Mouse (Mus musculus): ENCODE results near the gene Gucy1b2. TPM values are rescaled to one million over a fixed set of nuclear protein-coding genes. Genes with fewer than 3 reads are reported as not detected.
A peak's percentile ranks its signal among the peaks of the same experiment; 100 is the strongest.

Gene Gucy1b2
- polyA plus RNA-seq, 1 experiment from 2014 or later: 0.41 TPM

- no peaks in the 10 kb centered on the region for H3K36me3 ChIP-seq (replicated peaks; ENCODE audit: control insufficient read depth, insufficient read depth)
- DNase-seq (ENCODE audit: low spot score) (no peak), ATAC-seq (ENCODE audit: low FRiP score) (no peak)
- H3K27ac ChIP-seq: no peak overlapping the region
- no peaks in the 10 kb centered on the region for H3K9me3 ChIP-seq (ENCODE audit: control insufficient read depth, low read length)
- H3K9ac ChIP-seq: no peak overlapping the region
- H3K4me3 ChIP-seq (replicated peaks; ENCODE audit: low read length): no peak overlapping the region
- H3K4me2 ChIP-seq (replicated peaks): no peak overlapping the region
- WGBS: 79% methylated on average over 11 of the region's 11 CpGs
- no peaks in the 10 kb centered on the region for H3K27me3 ChIP-seq (ENCODE audit: control insufficient read depth, insufficient read depth, low read length)
- peaks cover 10% of the 10 kb centered on the region; the same call in 1 of the 2 replicates for H3K4me1 ChIP-seq (replicated peaks; ENCODE audit: control insufficient read depth, insufficient read depth, low read length)
Measured at GRCm38 (mm10) chr14:62453276-62453675, 2.8 kb downstream of the Gucy1b2 start.

- no peak overlapping the region for H3K9ac ChIP-seq
- DNase-seq (ENCODE audit: low spot score): no peak
- H3K27ac ChIP-seq: no peak overlapping the region
- H3K4me3 ChIP-seq (replicated peaks; ENCODE audit: low read length): no peak overlapping the region
- no peaks in the 10 kb centered on the region for H3K36me3 ChIP-seq (replicated peaks; ENCODE audit: control insufficient read depth, insufficient read depth)
- ATAC-seq (ENCODE audit: low FRiP score): no peak
- H3K9me3 ChIP-seq (ENCODE audit: control insufficient read depth, low read length): no peaks in the 10 kb centered on the region
- peaks cover 10% of the 10 kb centered on the region; the same call in 1 of the 2 replicates for H3K4me1 ChIP-seq (replicated peaks; ENCODE audit: control insufficient read depth, insufficient read depth, low read length)
- 96% methylated on average over 1 of the region's 1 CpGs for WGBS
- H3K27me3 ChIP-seq (ENCODE audit: control insufficient read depth, insufficient read depth, low read length): no peaks in the 10 kb centered on the region
- no peak overlapping the region for H3K4me2 ChIP-seq (replicated peaks)
Measured at GRCm38 (mm10) chr14:62450706-62451105, 5.4 kb downstream of the Gucy1b2 start.

GRCm38 (mm10) chr14:62447214-62447548 lies 8.9 kb downstream of the Gucy1b2 start:
- H3K4me1 ChIP-seq (replicated peaks; ENCODE audit: control insufficient read depth, insufficient read depth, low read length): no peaks in the 10 kb centered on the region
- no peak overlapping the region for H3K4me2 ChIP-seq (replicated peaks)
- H3K4me3 ChIP-seq (replicated peaks; ENCODE audit: low read length): no peak overlapping the region
- H3K36me3 ChIP-seq (replicated peaks; ENCODE audit: control insufficient read depth, insufficient read depth): no peaks in the 10 kb centered on the region
- ATAC-seq (ENCODE audit: low FRiP score) (peak; percentile 40; the same call in 1 of the 2 replicates), DNase-seq (ENCODE audit: low spot score) (no peak)
- H3K9me3 ChIP-seq (ENCODE audit: control insufficient read depth, low read length): no peaks in the 10 kb centered on the region
- no peak overlapping the region for H3K27ac ChIP-seq
- H3K27me3 ChIP-seq (ENCODE audit: control insufficient read depth, insufficient read depth, low read length): no peaks in the 10 kb centered on the region
- H3K9ac ChIP-seq: no peak overlapping the region
- WGBS: 70% methylated on average over 3 of the region's 3 CpGs

- no peak for DNase-seq (ENCODE audit: low spot score)
- Histone ChIP-seq H3K27ac (no peak overlapping the region), H3K4me2 (replicated peaks) (no peak overlapping the region), H3K36me3 (replicated peaks; ENCODE audit: control insufficient read depth, insufficient read depth) (no peaks in the 10 kb centered on the region), H3K9ac (no peak overlapping the region), H3K4me1 (replicated peaks; ENCODE audit: control insufficient read depth, insufficient read depth, low read length) (no peaks in the 10 kb centered on the region), H3K27me3 (ENCODE audit: control insufficient read depth, insufficient read depth, low read length) (no peaks in the 10 kb centered on the region), H3K4me3 (replicated peaks; ENCODE audit: low read length) (no peak overlapping the region), H3K9me3 (ENCODE audit: control insufficient read depth, low read length) (no peaks in the 10 kb centered on the region)
- ATAC-seq (ENCODE audit: low FRiP score): no peak; the same call in none of the 2 replicates
- WGBS: 58% methylated on average over 7 of the region's 7 CpGs
Measured at GRCm38 (mm10) chr14:62446385-62447213, 9.5 kb downstream of the Gucy1b2 start.

GRCm38 (mm10) chr14:62443840-62444430 lies 12.2 kb downstream of the Gucy1b2 start:
- H3K9me3 ChIP-seq (ENCODE audit: control insufficient read depth, low read length): no peaks in the 10 kb centered on the region
- H3K4me3 ChIP-seq (replicated peaks; ENCODE audit: low read length): no peak overlapping the region
- H3K27ac ChIP-seq: no peak overlapping the region
- no peaks in the 10 kb centered on the region for H3K36me3 ChIP-seq (replicated peaks; ENCODE audit: control insufficient read depth, insufficient read depth)
- 87% methylated on average over 6 of the region's 6 CpGs for WGBS
- ATAC-seq (ENCODE audit: low FRiP score): no peak
- no peaks in the 10 kb centered on the region for H3K27me3 ChIP-seq (ENCODE audit: control insufficient read depth, insufficient read depth, low read length)
- no peak for DNase-seq (ENCODE audit: low spot score)
- H3K4me1 ChIP-seq (replicated peaks; ENCODE audit: control insufficient read depth, insufficient read depth, low read length): no peaks in the 10 kb centered on the region
- no peak overlapping the region for H3K9ac ChIP-seq
- H3K4me2 ChIP-seq (replicated peaks): no peak overlapping the region

- no peak for ATAC-seq (ENCODE audit: low FRiP score)
- WGBS: 74% methylated on average over 1 of the region's 1 CpGs
Measured at GRCm38 (mm10) chr14:62442971-62443370, 13.1 kb downstream of the Gucy1b2 start.

GRCm38 (mm10) chr14:62440036-62440435 lies 16.1 kb downstream of the Gucy1b2 start:
- no peak overlapping the region for H3K27ac ChIP-seq
- no peak overlapping the region for H3K4me2 ChIP-seq (replicated peaks)
- H3K27me3 ChIP-seq (ENCODE audit: control insufficient read depth, insufficient read depth, low read length): no peaks in the 10 kb centered on the region
- no peak overlapping the region for H3K9ac ChIP-seq
- no peaks in the 10 kb centered on the region for H3K4me1 ChIP-seq (replicated peaks; ENCODE audit: control insufficient read depth, insufficient read depth, low read length)
- no peak overlapping the region for H3K4me3 ChIP-seq (replicated peaks; ENCODE audit: low read length)
- DNase-seq (ENCODE audit: low spot score): no peak
- ATAC-seq (ENCODE audit: low FRiP score): no peak
- no peaks in the 10 kb centered on the region for H3K9me3 ChIP-seq (ENCODE audit: control insufficient read depth, low read length)
- H3K36me3 ChIP-seq (replicated peaks; ENCODE audit: control insufficient read depth, insufficient read depth): no peaks in the 10 kb centered on the region

More at GRCm38 (mm10) chr14:62442971-62443370, 13.1 kb downstream of the Gucy1b2 start:
- H3K27me3 ChIP-seq (ENCODE audit: control insufficient read depth, insufficient read depth, low read length): no peaks in the 10 kb centered on the region
- no peak overlapping the region for H3K9ac ChIP-seq
- DNase-seq (ENCODE audit: low spot score): no peak
- no peak overlapping the region for H3K4me2 ChIP-seq (replicated peaks)
- no peaks in the 10 kb centered on the region for H3K9me3 ChIP-seq (ENCODE audit: control insufficient read depth, low read length)
- H3K4me1 ChIP-seq (replicated peaks; ENCODE audit: control insufficient read depth, insufficient read depth, low read length): no peaks in the 10 kb centered on the region
- H3K27ac ChIP-seq: no peak overlapping the region
- H3K4me3 ChIP-seq (replicated peaks; ENCODE audit: low read length): no peak overlapping the region
- no peaks in the 10 kb centered on the region for H3K36me3 ChIP-seq (replicated peaks; ENCODE audit: control insufficient read depth, insufficient read depth)

GRCm38 (mm10) chr14:62438236-62438635 lies 17.9 kb downstream of the Gucy1b2 start:
- Histone ChIP-seq H3K27ac (no peak overlapping the region), H3K9me3 (ENCODE audit: control insufficient read depth, low read length) (no peaks in the 10 kb centered on the region), H3K4me2 (replicated peaks) (no peak overlapping the region), H3K4me3 (replicated peaks; ENCODE audit: low read length) (no peak overlapping the region), H3K36me3 (replicated peaks; ENCODE audit: control insufficient read depth, insufficient read depth) (no peaks in the 10 kb centered on the region), H3K27me3 (ENCODE audit: control insufficient read depth, insufficient read depth, low read length) (no peaks in the 10 kb centered on the region), H3K4me1 (replicated peaks; ENCODE audit: control insufficient read depth, insufficient read depth, low read length) (no peaks in the 10 kb centered on the region), H3K9ac (no peak overlapping the region)
- WGBS: 90% methylated on average over 4 of the region's 4 CpGs
- ATAC-seq (ENCODE audit: low FRiP score) (no peak), DNase-seq (ENCODE audit: low spot score) (no peak)

- H3K27ac ChIP-seq: no peak overlapping the region
- H3K9ac ChIP-seq: no peak overlapping the region
- no peak overlapping the region for H3K4me3 ChIP-seq (replicated peaks; ENCODE audit: low read length)
- no peak overlapping the region for H3K4me2 ChIP-seq (replicated peaks)
- no peaks in the 10 kb centered on the region for H3K36me3 ChIP-seq (replicated peaks; ENCODE audit: control insufficient read depth, insufficient read depth)
- no peaks in the 10 kb centered on the region for H3K27me3 ChIP-seq (ENCODE audit: control insufficient read depth, insufficient read depth, low read length)
- no peaks in the 10 kb centered on the region for H3K4me1 ChIP-seq (replicated peaks; ENCODE audit: control insufficient read depth, insufficient read depth, low read length)
- WGBS: 93% methylated on average over 2 of the region's 2 CpGs
- DNase-seq (ENCODE audit: low spot score) (no peak), ATAC-seq (ENCODE audit: low FRiP score) (no peak)
- H3K9me3 ChIP-seq (ENCODE audit: control insufficient read depth, low read length): no peaks in the 10 kb centered on the region
Measured at GRCm38 (mm10) chr14:62437806-62438205, 18.3 kb downstream of the Gucy1b2 start.

All from hindbrain, embryonic 14.5 days (tissue).